Mouse (Mus musculus): ENCODE results near the gene Alpl. TPM values are rescaled to one million over a fixed set of nuclear protein-coding genes. Genes with fewer than 3 reads are reported as not detected.

The Alpl gene
- polyA plus RNA-seq, 1 experiment from 2014 or later: 0.72 TPM

DNA sequence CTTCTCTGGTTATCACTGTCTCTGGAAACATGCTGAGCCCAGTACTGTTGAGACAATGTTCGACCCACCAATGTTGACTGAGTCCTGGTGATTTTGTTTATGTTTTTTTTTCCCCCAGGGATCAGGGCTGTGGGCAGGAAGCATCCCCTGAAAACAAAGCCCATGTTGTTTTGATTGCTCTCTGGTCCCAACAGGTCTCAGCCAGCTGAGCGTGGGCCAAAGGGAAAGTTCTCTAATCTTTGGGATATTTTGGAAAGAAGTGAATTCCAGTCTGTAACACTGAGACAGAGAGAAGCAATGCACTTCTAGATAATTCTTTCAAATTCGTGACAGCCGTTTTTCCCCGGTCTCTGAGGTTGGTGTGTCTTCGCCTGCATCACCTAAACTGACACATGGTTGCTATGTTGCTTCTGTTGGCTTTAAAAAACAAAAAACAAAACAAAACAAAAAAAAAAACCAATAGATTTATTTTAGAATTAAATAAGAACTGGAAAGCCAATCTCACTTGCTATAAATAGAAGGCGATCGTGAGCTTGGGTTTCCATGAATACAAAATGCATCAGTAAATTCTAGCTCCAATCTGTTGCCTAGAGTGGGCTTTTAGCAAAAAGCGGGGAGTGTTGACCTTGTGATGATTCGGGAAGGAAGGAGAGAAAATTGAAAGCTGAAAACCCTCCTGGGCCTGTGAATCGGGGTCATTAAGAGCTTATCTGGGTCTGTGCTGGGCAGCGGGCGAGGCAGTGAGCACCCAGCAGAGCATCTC is 16.9 kb upstream of the Alpl start:
- no peak for TF ChIP-seq CTCF (IDR thresholded peaks at IDR 0.05; ENCODE audit: low read depth)
- Histone ChIP-seq H3K9ac (ENCODE audit: low read depth, low read length) (no peak overlapping the region), H3K4me3 (ENCODE audit: low read depth, low read length) (no peak overlapping the region), H3K4me2 (replicated peaks; ENCODE audit: low read depth) (no peak overlapping the region), H3K36me3 (ENCODE audit: control insufficient read depth, insufficient read depth) (no peaks in the 10 kb centered on the region), H3K27me3 (replicated peaks; ENCODE audit: control insufficient read depth, insufficient read depth, low read length) (no peaks in the 10 kb centered on the region), H3K4me1 (replicated peaks; ENCODE audit: control insufficient read depth, insufficient read depth, low read length) (no peaks in the 10 kb centered on the region), H3K9me3 (ENCODE audit: control insufficient read depth) (no peaks in the 10 kb centered on the region), H3K27ac (ENCODE audit: low read depth, low read length) (no peak overlapping the region)
- 64% methylated on average over 13 of the region's 13 CpGs for WGBS
- ATAC-seq: no peak

DNA sequence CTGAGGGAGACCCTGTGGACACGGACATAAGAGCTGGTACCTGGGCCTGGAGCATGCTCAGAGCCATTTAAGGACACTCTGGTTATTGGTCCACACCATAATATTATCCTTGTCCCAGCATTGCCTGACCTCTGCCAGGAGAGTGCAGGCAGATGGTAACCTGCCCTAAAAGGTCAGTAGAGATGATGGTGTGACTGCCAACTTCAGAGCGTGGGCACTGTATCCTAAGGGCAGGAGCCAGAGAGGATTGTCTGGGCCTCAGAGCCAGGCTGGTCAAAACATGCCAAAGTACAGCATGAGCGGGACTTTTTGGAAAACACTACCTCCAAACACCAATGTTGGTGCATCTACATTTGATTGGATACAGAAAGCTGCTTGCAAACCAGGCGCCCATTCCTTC is 13.8 kb upstream of the Alpl start:
- no peak overlapping the region for H3K9ac ChIP-seq (ENCODE audit: low read depth, low read length)

DNA sequence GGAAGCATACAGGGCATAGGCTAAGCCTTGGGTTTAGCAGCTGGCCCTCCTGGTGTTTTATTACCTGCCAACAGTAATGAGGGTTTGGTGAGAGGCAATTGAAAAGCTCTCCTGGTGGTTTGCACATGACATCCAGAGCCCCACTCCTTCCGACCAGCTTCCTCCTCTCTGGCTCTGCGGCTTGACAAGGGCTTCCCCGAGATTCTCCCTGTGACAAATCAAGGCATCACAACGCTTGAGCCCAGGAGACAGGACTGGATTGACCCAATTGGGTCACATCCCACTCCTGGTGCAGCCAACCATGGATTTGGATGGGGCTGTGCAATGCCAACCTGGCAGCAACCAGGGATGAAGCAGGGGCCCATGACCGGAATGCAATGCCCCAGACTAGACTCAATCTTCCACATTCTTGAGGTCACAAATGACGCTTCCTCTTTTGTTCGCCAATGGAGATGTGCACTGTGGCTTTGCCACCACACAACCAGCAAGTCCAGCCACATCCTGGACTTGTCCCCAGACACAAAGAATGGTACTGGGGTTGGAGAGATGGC is 11.2 kb upstream of the Alpl start:
- Histone ChIP-seq H3K4me3 (ENCODE audit: low read depth, low read length) (no peak overlapping the region), H3K9me3 (ENCODE audit: control insufficient read depth) (0 out of 2 replicates have a peak, but pooled peaks cover 3% of the 10 kb centered on the region), H3K36me3 (ENCODE audit: control insufficient read depth, insufficient read depth) (no peaks in the 10 kb centered on the region), H3K4me2 (replicated peaks; ENCODE audit: low read depth) (no peak overlapping the region), H3K4me1 (replicated peaks; ENCODE audit: control insufficient read depth, insufficient read depth, low read length) (no peaks in the 10 kb centered on the region), H3K27ac (ENCODE audit: low read depth, low read length) (no peak overlapping the region), H3K9ac (ENCODE audit: low read depth, low read length) (no peak overlapping the region), H3K27me3 (replicated peaks; ENCODE audit: control insufficient read depth, insufficient read depth, low read length) (no peaks in the 10 kb centered on the region)
- no peak for ATAC-seq
- 69% methylated on average over 7 of the region's 7 CpGs for WGBS
- TF ChIP-seq CTCF (IDR thresholded peaks at IDR 0.05; ENCODE audit: low read depth): no peak

More for the DNA sequence above, 13.8 kb upstream of the Alpl start:
- 78% methylated on average over 4 of the region's 4 CpGs for WGBS
- H3K4me3 ChIP-seq (ENCODE audit: low read depth, low read length): no peak overlapping the region
- no peak for ATAC-seq
- H3K27ac ChIP-seq (ENCODE audit: low read depth, low read length): no peak overlapping the region
- 0 out of 2 replicates have a peak, but pooled peaks cover 3% of the 10 kb centered on the region for H3K9me3 ChIP-seq (ENCODE audit: control insufficient read depth)
- no peaks in the 10 kb centered on the region for H3K36me3 ChIP-seq (ENCODE audit: control insufficient read depth, insufficient read depth)
- no peaks in the 10 kb centered on the region for H3K27me3 ChIP-seq (replicated peaks; ENCODE audit: control insufficient read depth, insufficient read depth, low read length)
- TF ChIP-seq CTCF (IDR thresholded peaks at IDR 0.05; ENCODE audit: low read depth): no peak
- H3K4me1 ChIP-seq (replicated peaks; ENCODE audit: control insufficient read depth, insufficient read depth, low read length): no peaks in the 10 kb centered on the region
- H3K4me2 ChIP-seq (replicated peaks; ENCODE audit: low read depth): no peak overlapping the region

DNA sequence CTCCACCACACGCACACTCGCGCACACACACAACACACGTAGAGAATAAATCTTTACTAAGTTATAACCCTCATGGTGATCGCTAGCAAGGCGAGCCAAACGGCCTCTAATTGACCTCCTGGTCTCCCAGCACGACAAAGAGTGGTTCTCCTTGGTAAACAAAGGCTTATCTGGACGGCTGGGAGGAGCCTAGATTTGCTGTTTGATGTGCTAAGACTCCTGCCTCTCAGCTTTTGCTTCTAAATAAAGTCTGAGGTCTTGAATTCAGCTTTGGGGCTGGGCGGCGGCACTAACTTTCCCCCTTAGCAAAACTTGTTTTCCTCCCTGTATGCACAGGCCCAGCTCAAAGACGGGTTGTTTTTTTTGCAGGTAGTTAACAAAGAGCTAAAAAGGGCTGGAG is 5.0 kb upstream of the Alpl start:
- Histone ChIP-seq H3K27me3 (replicated peaks; ENCODE audit: control insufficient read depth, insufficient read depth, low read length) (peaks cover 12% of the 10 kb centered on the region), H3K4me3 (ENCODE audit: low read depth, low read length) (no peak overlapping the region), H3K9ac (ENCODE audit: low read depth, low read length) (no peak overlapping the region), H3K27ac (ENCODE audit: low read depth, low read length) (no peak overlapping the region), H3K4me1 (replicated peaks; ENCODE audit: control insufficient read depth, insufficient read depth, low read length) (no peaks in the 10 kb centered on the region), H3K4me2 (replicated peaks; ENCODE audit: low read depth) (no peak overlapping the region), H3K36me3 (ENCODE audit: control insufficient read depth, insufficient read depth) (no peaks in the 10 kb centered on the region), H3K9me3 (ENCODE audit: control insufficient read depth) (0 out of 2 replicates have a peak, but pooled peaks cover 3% of the 10 kb centered on the region)
- TF ChIP-seq CTCF (IDR thresholded peaks at IDR 0.05; ENCODE audit: low read depth): no peak
- 21% methylated on average over 12 of the region's 12 CpGs for WGBS
- no peak for ATAC-seq

DNA sequence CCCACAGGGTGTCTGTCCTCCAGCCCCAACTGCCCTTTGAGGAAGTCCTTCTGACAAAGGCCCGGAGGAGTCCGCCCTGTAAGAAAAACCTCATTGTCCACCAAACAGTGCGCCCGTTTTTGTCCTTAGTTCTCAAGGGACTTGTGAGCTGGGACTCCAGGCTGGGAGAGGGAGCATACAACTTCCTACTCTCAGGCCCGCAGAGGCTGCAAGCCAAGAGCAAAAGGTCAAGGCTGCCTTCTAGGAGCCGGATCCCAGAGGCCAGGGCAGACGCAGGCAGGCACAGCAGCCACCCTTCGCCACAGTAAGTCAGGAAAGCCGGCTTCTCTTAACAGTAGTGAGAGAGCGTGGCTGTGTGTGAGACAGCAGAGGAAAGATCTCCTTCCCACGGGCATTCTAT is 4.1 kb upstream of the Alpl start:
- no peak overlapping the region for H3K9ac ChIP-seq (ENCODE audit: low read depth, low read length)
- H3K4me2 ChIP-seq (replicated peaks; ENCODE audit: low read depth): no peak overlapping the region
- no peaks in the 10 kb centered on the region for H3K36me3 ChIP-seq (ENCODE audit: control insufficient read depth, insufficient read depth)
- H3K4me1 ChIP-seq (replicated peaks; ENCODE audit: control insufficient read depth, insufficient read depth, low read length): no peaks in the 10 kb centered on the region
- ATAC-seq: no peak
- H3K4me3 ChIP-seq (ENCODE audit: low read depth, low read length): no peak overlapping the region
- H3K9me3 ChIP-seq (ENCODE audit: control insufficient read depth): 0 out of 2 replicates have a peak, but pooled peaks cover 2% of the 10 kb centered on the region
- TF ChIP-seq CTCF (IDR thresholded peaks at IDR 0.05; ENCODE audit: low read depth): no peak
- H3K27me3 ChIP-seq (replicated peaks; ENCODE audit: control insufficient read depth, insufficient read depth, low read length): peaks cover 21% of the 10 kb centered on the region
- WGBS: 46% methylated on average over 11 of the region's 11 CpGs
- H3K27ac ChIP-seq (ENCODE audit: low read depth, low read length): no peak overlapping the region

DNA sequence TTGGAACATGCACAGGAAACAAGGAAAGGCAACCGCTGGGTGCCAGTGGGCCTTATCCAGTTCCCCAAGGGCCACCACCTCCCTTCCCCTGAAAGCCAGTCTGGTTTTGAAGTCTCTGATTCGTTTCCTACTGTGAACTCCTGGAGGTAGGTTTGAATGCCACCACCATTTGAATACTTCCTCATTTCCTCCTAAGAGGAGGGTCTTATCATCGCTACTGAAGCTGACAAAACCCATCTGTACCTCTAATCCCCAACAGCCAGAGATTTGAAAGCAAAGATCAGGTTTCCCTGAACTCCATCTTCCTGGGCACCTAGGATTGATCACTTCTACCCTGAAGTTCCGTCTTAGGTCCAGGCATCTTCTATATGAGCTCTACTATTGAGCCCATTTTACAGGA is 854 bp upstream of the Alpl start:
- Histone ChIP-seq H3K9ac (ENCODE audit: low read depth, low read length) (no peak overlapping the region), H3K27ac (ENCODE audit: low read depth, low read length) (no peak overlapping the region), H3K9me3 (ENCODE audit: control insufficient read depth) (no peaks in the 10 kb centered on the region), H3K36me3 (ENCODE audit: control insufficient read depth, insufficient read depth) (no peaks in the 10 kb centered on the region), H3K4me1 (replicated peaks; ENCODE audit: control insufficient read depth, insufficient read depth, low read length) (no peaks in the 10 kb centered on the region), H3K4me3 (ENCODE audit: low read depth, low read length) (no peak overlapping the region), H3K4me2 (replicated peaks; ENCODE audit: low read depth) (no peak overlapping the region), H3K27me3 (replicated peaks; ENCODE audit: control insufficient read depth, insufficient read depth, low read length) (peaks cover 31% of the 10 kb centered on the region)
- TF ChIP-seq CTCF (IDR thresholded peaks at IDR 0.05; ENCODE audit: low read depth): no peak
- no peak for ATAC-seq
- 82% methylated on average over 4 of the region's 4 CpGs for WGBS
